Mouse (Mus musculus) neutrophil, adult 83 days (primary cell): ENCODE results near the gene Cep112. TPM values are rescaled to one million over a fixed set of nuclear protein-coding genes. Genes with fewer than 3 reads are reported as not detected.

Experiments
- total RNA-seq, 2 experiments: library from RNA; stranded (reverse); gene quantifications; one replicate each; pipeline ENCODE4 v1.2.4; 2023

Gene Cep112
- total RNA-seq, result 1 to 10 TPM; 1.4 to 1.9 TPM

GRCm38 (mm10) chr11:108424889-108425591 is at the start of gene Cep112:
Gene Cep112, plus strand, starts transcription at chr11:108425192.

Other genes with a start within 250 kb of the Cep112 start
- not detected for gene Apoh, start 81.8 kb upstream of the Cep112 start, total RNA-seq
- 1 to 10 TPM; 2.0 to 4.8 TPM for gene Prkca, start 81.3 kb upstream of the Cep112 start, total RNA-seq